Mouse (Mus musculus) hematopoietic stem cell, adult 5-6 weeks (primary cell): ENCODE measurements around the gene St3gal2. TPM values are rescaled to one million over a fixed set of nuclear protein-coding genes. Genes with fewer than 3 reads are reported as not detected.

Experiments
- ATAC-seq, 2 experiments: fragments of 125-278 bp in 1 of 2; replicated peaks in 1 of 2; 2 replicates each; pipeline ENCODE4 v1.8.0; 2016 to 2017; ENCODE audit warnings: inconsistent platforms in 2 of 2, mild to moderate bottlenecking in 2 of 2, moderate number of reproducible peaks in 2 of 2, low read depth in 1 of 2, moderate TSS enrichment in 1 of 2; ENCODE audit not compliant: low FRiP score in 2 of 2, poor library complexity in 2 of 2, severe bottlenecking in 2 of 2, insufficient read depth in 1 of 2, low TSS enrichment in 1 of 2
- total RNA-seq: library from RNA; stranded (forward); fragments of 172-1452, 232-1000 nt; gene quantifications from 2 replicates; pipeline ENCODE4 v1.2.3, GENCODE M21; 2017

Gene St3gal2
- total RNA-seq, result 7.1 and 12.3 TPM in 2 replicates

- peak; percentile 85 to 93 for ATAC-seq
These were observed at the start of gene St3gal2 for GRCm38 (mm10) chr8:110919341-110920031. Gene St3gal2, plus strand, starts transcription at chr8:110919922.

- ATAC-seq, result no peak
These were observed 49.2 kb upstream of the St3gal2 start for GRCm38 (mm10) chr8:110870501-110870900.

- ATAC-seq, result no peak
These were observed 41.9 kb upstream of the St3gal2 start for GRCm38 (mm10) chr8:110877862-110878261.

GRCm38 (mm10) chr8:110881741-110882310, 37.9 kb upstream of the St3gal2 start:
- ATAC-seq, result no peak

GRCm38 (mm10) chr8:110883824-110884223, 35.9 kb upstream of the St3gal2 start:
- no peak for ATAC-seq

- no peak for ATAC-seq
These were observed 33.1 kb upstream of the St3gal2 start for GRCm38 (mm10) chr8:110886634-110887033.

GRCm38 (mm10) chr8:110887551-110887950, 32.2 kb upstream of the St3gal2 start:
- no peak for ATAC-seq

GRCm38 (mm10) chr8:110888441-110888840, 31.3 kb upstream of the St3gal2 start:
- ATAC-seq, result no peak

GRCm38 (mm10) chr8:110888860-110889259, 30.9 kb upstream of the St3gal2 start:
- ATAC-seq, result no peak

GRCm38 (mm10) chr8:110889904-110890470, 29.7 kb upstream of the St3gal2 start:
- ATAC-seq, result no peak

- no peak for ATAC-seq
These were observed 27.7 kb upstream of the St3gal2 start for GRCm38 (mm10) chr8:110892040-110892439.

- no peak for ATAC-seq
These were observed 26.8 kb upstream of the St3gal2 start for GRCm38 (mm10) chr8:110892913-110893312.

GRCm38 (mm10) chr8:110894851-110895250, 24.9 kb upstream of the St3gal2 start:
- no peak for ATAC-seq

GRCm38 (mm10) chr8:110895254-110895653, 24.5 kb upstream of the St3gal2 start:
- ATAC-seq, result no peak

GRCm38 (mm10) chr8:110895812-110896211, 23.9 kb upstream of the St3gal2 start:
- no peak for ATAC-seq

- no peak for ATAC-seq
These were observed 22.2 kb upstream of the St3gal2 start for GRCm38 (mm10) chr8:110897495-110897894.

GRCm38 (mm10) chr8:110901056-110901455, 18.7 kb upstream of the St3gal2 start:
- no peak for ATAC-seq

GRCm38 (mm10) chr8:110901839-110902578, 17.7 kb upstream of the St3gal2 start, which contains the start of gene Fuk:
Gene Fuk, minus strand, starts transcription at chr8:110902488.
- peak; percentile 93 to 94 for ATAC-seq
